Mouse (Mus musculus): Measurements from ENCODE around the gene Spata3.

Gene Spata3

DNA sequence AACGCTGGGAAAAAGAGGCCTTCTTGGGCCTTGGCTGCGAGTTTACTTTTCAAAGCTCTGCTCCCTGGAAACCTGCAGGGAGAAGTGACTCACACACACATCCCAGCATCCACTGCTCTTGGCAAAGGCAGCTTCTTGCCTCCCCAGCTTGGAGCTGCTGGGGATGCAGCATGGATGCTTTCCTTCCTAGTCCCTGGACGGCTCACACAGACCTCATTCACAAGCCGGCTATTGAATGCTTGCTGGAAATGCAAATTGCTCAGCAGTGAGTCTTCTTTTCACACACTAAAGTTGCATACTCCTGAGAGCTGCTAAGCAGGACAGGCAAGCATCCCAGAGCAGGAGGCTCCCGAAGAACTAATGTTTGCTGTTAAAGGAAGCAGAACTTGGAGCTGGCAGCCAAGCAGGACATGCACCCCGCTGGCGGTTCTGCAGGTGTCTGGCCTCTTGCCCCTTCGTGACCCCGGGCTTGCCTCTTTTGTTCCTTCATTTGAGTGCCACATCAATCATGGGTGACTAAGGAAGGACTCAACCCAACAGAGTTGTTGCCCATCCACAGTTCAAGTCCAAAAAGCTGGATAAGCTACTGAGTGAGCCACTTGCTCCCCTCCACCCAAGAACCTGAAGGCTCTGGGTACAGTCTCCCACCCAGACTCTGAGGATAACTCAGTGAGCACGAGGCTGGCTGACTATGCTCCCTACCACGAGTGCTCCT lies 15.8 kb downstream of the Spata3 start:
- DNase-seq (ENCODE audit: low spot score in 2 of 2), result no peak

DNA sequence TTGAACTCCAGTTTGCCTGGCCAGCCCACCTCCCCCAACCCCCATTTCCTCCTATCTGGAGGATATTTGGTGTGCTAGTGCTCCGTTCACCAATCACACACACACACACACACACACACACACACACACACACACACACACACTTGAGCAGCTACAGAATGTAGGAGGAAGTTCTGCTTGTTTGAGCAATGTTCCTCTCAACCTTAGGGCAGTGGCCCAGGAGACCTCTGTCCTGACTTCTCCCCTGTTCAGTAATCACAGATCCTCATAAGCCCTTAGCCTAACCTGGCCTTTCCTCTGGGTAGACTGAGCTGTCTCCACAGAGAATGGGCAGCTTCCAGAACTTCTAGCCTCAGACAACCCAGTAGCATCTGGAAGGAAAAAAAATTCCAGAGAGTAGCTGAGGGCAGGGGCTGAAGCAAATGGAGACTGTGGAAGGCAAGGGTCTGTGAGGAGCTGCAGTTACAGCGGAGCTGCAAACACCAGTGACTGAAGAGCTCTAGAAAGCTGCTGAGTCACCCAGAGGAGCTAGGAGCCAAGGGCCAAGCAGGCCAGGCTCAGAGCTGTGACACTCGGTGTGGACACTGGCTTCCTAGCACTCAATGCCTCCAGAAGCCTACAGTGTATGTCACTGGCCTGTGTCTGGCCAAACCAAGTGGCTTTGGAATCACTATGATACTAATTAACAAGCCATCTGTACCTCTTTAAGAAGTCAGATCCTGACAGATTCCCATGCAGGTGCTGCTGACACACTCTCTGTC lies 21.8 kb downstream of the Spata3 start:
- no peak for DNase-seq (ENCODE audit: low spot score in 2 of 2)

DNA sequence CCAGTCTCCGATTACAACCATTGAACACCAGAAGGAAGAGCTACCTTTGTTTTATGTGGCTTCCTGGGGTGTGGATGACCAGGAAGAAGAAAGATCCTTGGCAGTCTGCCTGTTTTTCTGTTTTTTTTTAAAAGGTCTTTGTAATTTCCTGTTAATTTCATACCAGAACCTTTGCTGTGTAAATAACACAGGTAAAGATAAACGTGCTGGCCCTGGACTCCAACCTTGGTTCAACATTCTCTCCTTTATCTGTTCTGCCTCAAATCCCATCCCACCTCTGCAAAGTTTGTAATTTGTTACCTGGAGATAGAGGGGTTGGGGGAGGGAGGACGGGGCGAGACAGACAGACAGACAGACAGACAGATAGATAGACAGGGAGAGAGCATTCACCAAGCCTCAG lies 23.5 kb downstream of the Spata3 start:
- no peak for DNase-seq (ENCODE audit: low spot score in 2 of 2)

DNA sequence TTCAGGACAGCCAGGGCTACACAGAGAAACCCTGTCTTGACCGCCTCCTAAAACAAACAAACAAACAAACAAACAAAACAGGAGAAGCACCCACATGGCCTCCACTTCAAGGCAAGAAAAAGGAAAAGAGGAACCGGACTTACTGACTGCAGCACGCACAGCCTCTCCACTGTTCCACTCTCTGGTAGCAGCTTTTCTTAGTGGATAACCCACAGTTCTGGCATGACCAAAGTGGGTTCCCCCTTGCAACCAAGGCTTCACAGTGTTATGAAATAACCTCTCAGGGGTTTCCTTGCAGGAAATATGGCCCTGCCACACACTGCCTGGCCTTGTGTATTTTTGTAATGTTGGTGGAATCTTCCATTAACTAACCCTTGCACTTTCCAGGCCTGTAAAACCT lies 24.2 kb downstream of the Spata3 start:
- DNase-seq (ENCODE audit: low spot score in 2 of 2), result no peak

DNA sequence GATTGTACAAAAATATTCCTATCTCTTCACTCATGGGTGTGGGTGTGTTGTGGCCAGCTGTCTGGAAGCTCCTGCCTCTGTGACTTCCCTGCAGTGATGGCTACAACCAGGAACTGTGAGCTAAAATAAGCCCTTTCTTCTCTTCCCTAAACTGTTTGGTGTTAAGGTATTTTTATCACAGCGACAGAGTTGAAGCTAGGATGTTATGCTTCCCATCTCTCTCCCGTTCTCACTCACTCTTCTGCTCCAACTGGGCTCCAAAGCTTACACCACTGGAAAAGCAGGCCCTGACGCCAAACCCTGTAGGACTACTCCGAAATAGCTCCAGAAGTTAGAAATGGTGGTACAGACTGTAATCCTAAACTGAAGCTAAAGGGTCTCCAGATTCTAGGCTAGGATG lies 28.4 kb downstream of the Spata3 start:
- no peak for DNase-seq (ENCODE audit: low spot score in 2 of 2)

DNA sequence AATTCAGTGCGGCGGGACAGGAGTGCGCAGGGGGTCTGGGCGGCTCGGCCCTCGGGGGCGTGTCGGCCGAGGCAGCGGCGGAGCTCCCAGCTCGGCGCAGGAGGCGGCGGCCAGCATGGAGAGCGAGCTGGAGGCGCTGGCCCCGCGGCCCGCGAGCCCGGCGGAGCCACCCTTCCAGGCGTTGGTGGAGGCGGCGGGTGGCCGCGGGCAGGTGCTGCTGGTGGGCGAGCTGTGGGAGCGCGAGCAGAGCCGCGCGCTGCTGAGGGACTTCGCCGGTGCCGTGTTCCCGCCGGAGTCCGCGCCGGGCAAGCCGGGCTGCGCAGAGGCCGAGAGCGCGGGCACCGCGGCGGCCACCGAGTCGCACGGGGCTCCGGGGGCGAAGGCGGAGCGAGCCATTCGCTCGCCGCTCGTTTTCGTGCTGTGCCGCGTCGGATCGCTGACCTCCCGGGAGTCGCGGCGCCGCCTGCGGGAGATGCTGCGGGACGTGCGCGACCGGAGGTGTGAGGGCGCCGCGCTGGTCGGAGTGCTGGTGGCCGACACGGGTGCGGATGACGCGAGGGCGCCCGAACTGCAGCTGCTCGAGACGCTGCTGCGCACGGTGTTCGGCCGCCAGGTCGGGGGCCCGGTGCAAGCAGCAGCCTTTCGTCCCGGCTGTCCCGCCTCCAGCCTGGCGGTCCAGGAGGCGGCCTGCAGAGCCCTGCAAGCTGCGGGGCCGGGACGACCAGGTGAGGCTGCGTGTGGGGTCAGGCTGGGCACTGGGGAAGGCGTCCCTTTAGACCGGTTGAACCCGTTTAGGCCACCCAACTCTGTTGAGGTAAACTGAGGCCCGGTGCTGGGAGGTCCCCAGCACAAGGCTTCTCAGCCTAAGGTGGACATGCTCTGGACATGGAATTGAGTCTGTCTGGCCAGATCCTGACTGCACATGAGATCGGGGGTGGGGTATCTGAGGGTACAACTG lies 29.5 kb downstream of the Spata3 start, which contains the start of gene 2810459M11Rik:
2810459M11Rik (plus strand) TSS at position 16 of the 958 bp plus-strand sequence.
- no peak for DNase-seq (ENCODE audit: low spot score in 2 of 2)

DNA sequence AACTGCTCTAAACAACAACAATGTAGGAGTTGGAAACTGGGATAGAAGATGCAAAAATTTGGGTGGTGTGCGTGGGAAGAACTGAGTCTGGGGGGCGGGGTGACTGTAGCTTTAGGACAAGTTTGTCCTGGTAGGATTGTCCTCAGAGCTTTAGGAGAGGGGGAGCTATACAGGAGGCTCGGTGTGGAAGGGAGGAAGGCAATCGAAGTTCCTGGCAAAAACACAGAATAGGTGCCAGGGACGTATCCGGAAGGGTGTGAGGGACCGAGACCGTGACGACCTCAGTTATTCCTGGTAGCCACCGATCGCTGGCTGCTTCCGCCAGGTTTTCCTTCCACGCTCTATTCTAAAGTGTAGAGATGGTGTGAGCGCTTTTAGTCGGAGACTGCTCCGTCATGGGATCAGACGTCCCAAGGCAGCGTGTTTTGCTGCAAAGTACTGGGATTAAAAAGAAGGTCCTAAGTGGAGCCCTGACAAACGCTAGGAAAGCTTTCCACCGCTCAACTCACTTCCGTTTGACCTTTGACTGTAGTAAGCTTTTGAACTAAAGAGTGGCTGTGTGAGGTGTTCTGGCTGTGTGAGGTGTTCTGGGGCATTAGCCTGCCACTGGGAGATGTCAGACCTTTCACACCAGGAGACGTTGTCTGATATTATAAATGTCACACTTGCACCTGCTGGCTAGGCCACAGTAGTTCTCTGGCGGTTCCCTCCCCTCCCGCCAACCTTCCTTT lies 30.4 kb downstream of the Spata3 start:
- DNase-seq (ENCODE audit: low spot score in 2 of 2), result no peak

DNA sequence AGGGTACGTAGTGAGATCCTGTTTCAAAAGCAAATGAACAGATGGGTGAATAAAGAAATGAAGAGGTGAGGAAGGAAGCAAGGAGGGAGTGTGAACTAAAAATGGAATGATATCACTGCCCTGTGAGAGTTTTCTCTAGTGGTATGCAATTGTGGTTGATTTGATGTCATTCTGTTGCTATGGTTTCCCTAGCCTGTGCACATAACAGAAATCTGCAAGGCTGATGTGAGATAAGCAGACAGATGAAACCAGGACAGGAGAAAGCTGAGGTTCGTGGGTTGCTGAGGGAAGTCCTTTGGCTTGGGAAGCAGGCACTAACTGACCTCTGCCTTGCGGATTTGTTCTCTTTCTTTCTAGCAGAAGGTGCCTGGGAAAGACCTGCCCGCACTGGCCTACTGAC lies 31.6 kb downstream of the Spata3 start:
- no peak for DNase-seq (ENCODE audit: low spot score in 2 of 2)

DNA sequence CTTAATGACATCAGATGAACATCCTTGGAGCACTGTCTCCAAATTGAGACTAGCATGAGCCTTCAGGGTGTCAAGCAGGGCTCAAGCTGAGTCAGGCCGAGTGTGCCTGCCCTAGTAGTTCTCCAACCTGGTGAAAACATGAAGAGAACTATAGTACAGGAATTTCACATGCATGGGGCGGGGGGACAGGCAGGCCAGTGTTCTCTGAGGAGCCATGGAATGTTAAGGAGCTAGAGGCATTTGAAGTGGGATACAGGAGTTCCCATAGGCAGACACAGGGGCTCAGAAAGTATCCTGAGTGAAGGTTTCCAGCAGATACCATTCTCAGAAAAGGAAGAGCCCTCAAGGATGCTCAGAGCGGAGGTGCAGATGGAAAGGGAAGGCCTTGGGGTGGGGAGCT lies 32.1 kb downstream of the Spata3 start:
- DNase-seq (ENCODE audit: low spot score in 2 of 2), result no peak

DNA sequence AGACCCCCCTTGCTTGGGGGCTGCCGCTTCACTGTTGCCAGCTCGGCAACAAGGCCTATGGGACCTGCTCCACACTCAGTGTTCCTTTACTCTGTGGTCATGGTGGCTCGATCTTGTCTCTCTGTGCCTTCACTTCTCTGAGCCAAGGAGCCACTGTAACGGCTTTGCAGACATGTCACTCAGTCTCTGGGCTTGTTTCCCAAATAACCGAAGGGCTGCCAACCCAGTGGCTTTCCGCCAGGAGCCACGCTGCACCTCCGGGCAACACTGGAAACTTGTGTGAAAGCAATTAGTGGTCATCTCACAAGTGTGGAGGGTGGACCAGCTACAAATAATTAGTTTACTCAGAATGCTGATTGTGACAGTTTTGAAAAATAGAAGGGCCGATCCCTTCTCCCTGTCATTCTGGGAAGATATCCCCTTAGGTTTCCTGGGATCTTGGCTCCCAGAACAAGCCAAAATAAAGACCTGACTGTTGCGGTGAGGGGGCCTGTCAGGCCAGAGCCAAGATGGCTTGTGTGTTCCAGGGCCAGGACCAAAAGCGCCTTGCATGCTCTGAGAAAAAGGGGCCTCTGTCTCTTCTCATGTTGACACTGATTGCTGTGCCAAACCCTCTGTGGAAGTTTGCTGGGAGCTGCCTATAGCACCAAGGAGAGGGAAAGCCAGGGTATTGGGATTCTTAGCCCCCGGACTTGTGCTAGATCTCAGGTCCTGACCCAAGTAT lies 36.7 kb downstream of the Spata3 start:
- no peak for DNase-seq (ENCODE audit: low spot score in 2 of 2)

DNA sequence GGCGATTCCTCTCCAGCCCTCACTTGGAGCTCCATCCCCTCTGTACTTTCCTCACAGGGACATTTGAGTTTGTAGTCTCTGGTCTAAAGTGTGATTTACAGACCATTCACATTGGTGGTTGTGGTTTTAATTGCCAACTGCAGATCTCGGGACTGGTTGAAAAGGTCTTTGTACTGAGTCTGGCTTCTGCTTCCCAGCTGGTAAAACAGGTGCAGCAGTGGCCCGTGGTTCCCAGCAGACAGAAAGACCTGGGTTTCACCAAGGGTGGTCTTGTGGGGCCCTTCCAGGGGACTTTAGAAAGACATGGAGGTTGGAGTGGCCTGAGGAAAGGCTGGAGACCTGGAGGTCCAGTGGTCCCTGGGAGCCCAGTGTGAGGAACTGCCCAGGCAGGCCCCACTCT lies 38.3 kb downstream of the Spata3 start:
- DNase-seq (ENCODE audit: low spot score in 2 of 2), result no peak

DNA sequence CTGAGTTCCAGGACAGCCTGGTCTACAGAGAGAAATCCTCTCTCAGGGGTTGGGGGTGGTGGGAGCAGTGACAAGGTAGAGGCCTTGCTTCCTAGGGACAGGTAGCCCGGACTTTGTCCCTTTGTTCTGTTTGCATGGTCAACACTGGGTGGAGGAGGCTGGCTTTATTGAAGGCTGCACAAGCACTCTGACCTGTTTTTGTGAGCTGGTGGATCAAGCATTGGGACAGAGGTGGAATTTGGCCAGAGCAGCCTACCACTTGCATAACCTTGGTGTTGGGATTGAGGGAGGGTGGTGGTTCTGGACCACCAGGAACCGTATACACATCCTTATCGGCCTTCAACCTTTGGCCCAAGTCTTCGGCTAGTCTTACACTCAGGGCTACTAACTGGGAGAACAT lies 39.7 kb downstream of the Spata3 start:
- DNase-seq (ENCODE audit: low spot score in 2 of 2), result no peak

DNA sequence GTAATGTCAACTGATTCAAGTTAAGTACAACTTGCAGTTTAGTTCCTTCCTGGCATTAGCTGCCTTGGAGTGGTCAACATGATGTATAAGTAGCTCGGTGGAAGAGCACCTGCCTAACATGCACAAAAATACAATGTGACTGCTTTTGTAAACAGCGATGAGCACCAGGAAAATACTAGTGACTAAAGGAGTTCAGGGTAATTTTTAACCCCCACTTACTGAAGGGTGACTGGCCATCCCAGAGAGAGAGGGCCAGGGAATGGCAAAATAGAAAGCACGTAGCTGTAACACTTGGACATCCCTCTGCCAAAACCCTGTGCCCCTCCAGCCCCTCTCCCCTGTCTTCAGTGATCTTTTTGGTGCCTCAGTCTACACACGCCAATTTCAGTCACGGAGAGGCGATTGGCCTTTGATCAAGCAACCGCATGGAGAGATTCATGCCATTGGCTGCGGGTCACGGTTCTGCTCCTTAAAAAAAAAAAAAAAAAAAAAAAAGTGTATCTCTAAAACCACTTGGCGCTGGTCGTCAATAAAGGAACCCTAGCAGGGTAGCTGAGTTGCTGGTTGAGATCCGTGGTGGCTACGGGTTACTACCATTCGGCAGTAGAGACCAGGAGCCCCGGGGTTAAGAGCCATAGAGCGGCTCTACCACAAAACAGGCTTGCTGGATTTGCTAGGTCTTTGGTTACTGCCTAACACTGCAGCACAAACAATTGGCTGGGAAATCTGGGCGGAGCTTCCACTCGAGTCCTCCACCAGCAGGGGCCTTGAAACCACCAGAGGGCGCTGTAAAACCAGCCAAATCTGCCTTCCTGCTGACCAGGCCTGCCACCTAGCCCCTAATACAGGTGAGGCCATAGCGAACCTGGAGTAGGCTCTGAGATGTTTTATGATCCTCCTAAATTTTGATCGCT lies 42.5 kb downstream of the Spata3 start:
- DNase-seq (ENCODE audit: low spot score in 2 of 2), result peak; percentile 82 to 87

DNA sequence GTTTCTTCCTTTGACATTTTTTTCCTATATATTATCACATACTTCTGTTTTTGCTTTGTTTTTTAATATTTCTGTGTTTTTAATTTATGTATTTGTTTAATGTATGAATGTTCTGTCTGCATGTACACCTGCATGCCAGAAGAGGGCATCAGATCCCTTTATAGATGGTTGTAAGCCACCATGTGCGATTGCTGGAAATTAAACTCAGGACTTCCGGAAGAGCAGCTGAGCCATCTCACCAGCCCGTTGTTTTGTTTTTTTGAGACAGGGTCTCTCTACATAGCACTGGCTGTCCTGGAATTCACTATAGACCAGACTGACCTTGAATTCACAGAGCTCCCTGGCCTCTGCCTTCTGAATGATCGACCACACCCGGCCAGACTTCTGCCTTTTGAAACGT lies 45.9 kb downstream of the Spata3 start:
- no peak for DNase-seq (ENCODE audit: low spot score in 2 of 2)

DNA sequence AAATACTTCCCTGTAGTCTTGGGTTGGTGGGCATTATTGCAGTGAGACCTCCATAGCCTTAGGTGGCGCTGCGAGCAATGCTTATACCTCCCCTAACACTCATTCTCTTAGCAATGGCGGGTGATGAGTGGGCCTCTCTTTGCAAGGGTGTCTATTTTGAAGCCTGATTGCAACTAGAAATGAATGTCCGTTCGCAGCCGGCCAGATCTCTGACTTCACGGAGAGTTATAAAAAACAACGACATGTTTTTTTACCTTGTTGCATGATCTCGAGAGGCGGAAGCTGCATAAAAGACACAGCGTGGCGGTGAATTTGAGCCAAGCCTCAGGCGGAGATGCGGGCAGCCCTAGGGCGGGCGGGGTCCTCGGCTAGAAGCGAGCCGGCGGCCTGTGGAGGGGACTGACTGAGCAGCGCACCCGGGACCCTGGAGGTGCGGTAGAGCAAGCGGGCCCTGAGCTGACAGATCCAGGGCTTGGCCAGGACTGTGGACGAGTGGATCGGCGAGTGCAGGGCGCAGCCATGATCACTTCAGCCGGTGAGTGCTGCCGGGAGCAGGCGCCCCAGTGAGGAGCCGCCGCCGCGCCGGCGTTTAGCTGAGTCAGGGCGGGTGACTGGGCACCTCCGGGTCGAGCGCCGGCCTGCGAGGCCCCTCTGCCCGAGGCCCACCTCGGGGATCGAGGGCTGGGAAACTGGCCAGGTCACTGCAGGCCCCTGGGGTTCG lies 47.8 kb downstream of the Spata3 start, which contains the start of gene Psmd1:
Psmd1 (plus strand) TSS at position 117 of the 721 bp plus-strand sequence.
- peak; percentile 85 to 91 for DNase-seq (ENCODE audit: low spot score in 2 of 2)

DNA sequence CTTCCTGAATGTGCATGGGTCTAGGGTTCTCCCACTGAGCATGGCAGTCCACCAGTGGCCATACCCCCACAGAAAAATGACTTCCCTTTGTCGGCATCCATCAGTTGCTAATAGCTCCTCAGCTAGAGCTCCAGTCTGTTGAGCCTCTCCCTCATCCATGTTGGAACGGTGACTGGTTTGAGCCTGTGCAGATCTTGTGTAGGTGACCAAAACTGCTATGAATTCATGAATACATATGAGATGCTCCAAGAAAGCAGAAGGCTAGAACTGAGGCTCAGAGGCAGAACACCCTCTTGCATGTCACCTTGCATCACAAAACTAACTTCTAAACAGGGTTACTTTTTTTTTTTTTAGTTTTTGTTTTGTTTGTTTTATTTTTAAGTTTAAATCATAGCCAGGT lies 59.9 kb downstream of the Spata3 start:
- DNase-seq (ENCODE audit: low spot score in 2 of 2), result no peak

Measured in spleen, postnatal 36 days (tissue).